In the genomic region with DNA sequence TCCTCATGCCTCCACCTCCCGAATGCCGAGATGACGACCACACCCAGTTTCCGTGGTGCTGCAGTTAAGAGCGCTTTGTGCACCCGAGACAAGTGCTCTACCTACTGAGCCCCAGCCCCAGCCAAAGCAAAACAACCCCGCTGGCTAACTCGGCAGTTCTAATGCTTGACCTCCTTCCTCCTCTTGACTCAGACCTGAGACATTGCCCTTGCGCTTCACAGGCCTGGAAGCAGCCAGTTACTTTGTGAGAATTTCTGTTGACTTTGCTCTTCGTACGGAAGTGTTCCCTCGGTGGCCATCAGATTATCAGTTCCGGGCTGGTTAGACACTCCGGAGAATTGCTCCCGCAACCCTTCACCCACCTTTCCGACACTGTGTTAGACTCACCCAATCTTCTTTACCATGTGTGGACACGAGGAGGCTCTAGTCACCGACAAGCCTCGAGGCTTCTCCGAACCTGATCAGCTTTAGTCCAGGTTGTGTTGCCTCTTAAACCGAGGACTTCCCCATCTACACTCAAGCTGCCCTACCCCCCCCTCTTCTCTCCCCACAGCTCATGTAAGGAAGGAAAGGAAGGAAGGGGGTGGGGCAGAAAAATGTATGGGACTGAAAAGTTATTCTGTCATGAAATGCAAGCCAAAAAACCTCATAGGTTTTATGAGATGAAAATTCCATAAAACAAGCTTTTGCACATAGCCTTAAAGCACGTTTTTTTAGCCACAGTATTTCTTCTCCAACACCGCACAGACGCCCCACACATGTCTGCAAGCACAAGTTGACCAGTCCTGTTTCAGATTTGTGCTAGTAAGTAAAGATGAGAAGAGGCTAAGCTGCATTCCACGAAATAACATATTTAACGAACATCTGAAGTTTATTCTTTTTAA, we compare ENCODE assay signal across 9 mouse cellular contexts. TPM values are rescaled to one million over a fixed set of nuclear protein-coding genes. Genes with fewer than 3 reads are reported as not detected.
DNase-seq lines count a peak whose midpoint lies in the region; ATAC-seq and TF ChIP-seq lines count a peak whose summit lies in the region.
"Had no signal": no experiment of that assay in that cellular context is flagged by ENCODE, and none has a peak within 500 bp of the region (broad histone marks: within the 10 kb centered on the region; RNA-seq: fewer than 3 reads in every experiment).

No protein-coding gene starts in this region.

- H3K36me3 ChIP-seq in forebrain, embryonic 13.5 days (ENCODE audit: poor library complexity, severe bottlenecking): no peaks in the 10 kb centered on the region
- H3K36me3 ChIP-seq in forebrain, embryonic 11.5 days (ENCODE audit: control insufficient read depth, insufficient read depth, low read length): no peaks in the 10 kb centered on the region
- no peaks in the 10 kb centered on the region for H3K36me3 ChIP-seq in hindbrain, postnatal 0 days (ENCODE audit: insufficient read depth, low read length)

- no peak for ATAC-seq in forebrain, embryonic 13.5 days
- ATAC-seq in forebrain, embryonic 11.5 days (replicated peaks; ENCODE audit: low FRiP score): no peak
- 0 out of 2 replicates have a peak, but pooled peaks have one; percentile 12 for ATAC-seq in hindbrain, postnatal 0 days

- 0 out of 2 replicates have a peak overlapping the region, but pooled peaks have one; percentile 8 for H3K4me2 ChIP-seq in forebrain, embryonic 13.5 days
- H3K4me2 ChIP-seq in forebrain, embryonic 11.5 days (ENCODE audit: low read depth, low read length, severe bottlenecking): no peak overlapping the region
- H3K4me2 ChIP-seq in hindbrain, postnatal 0 days (ENCODE audit: low read depth, low read length): peak overlapping the region; percentile 13; the same call in 1 of the 2 replicates

- no peak overlapping the region for H3K9ac ChIP-seq in forebrain, embryonic 13.5 days
- no peak overlapping the region for H3K9ac ChIP-seq in forebrain, embryonic 11.5 days (ENCODE audit: low read length)
- no peak overlapping the region for H3K9ac ChIP-seq in hindbrain, postnatal 0 days (replicated peaks; ENCODE audit: low read length)

- no peak for TF ChIP-seq CTCF in hindbrain, postnatal 0 days (IDR thresholded peaks at IDR 0.05; ENCODE audit: low read depth)

- peaks cover 10% of the 10 kb centered on the region; the same call in 1 of the 2 replicates for H3K4me1 ChIP-seq in forebrain, embryonic 13.5 days
- H3K4me1 ChIP-seq in forebrain, embryonic 11.5 days (replicated peaks; ENCODE audit: control insufficient read depth, insufficient read depth, low read length): no peaks in the 10 kb centered on the region
- H3K4me1 ChIP-seq in hindbrain, postnatal 0 days (ENCODE audit: insufficient read depth, low read length): no peaks in the 10 kb centered on the region

- no peak for DNase-seq in forebrain, embryonic 11.5 days (ENCODE audit: low spot score)
- DNase-seq in c-Kit-positive CD71-positive TER-119-negative erythroid progenitor cells, embryonic 14.5 days (ENCODE audit: low read depth): peak; percentile 75
- no peak for DNase-seq in hindbrain, postnatal 0 days (ENCODE audit: low spot score)
- DNase-seq in lung, postnatal 25 days (ENCODE audit: low spot score): peak; percentile 42
- DNase-seq in thymus, postnatal 14 days: peak; percentile 76
- DNase-seq in right cerebral cortex, adult 18-20 months: no peak
- no peak for DNase-seq in gastrocnemius, adult 18-20 months (ENCODE audit: low spot score)

- H3K27me3 ChIP-seq in forebrain, embryonic 13.5 days: no peaks in the 10 kb centered on the region
- H3K27me3 ChIP-seq in forebrain, embryonic 11.5 days (ENCODE audit: control insufficient read depth, insufficient read depth, low read length): no peaks in the 10 kb centered on the region
- no peaks in the 10 kb centered on the region for H3K27me3 ChIP-seq in hindbrain, postnatal 0 days (ENCODE audit: insufficient read depth, low read length)

- H3K9me3 ChIP-seq in forebrain, embryonic 13.5 days (replicated peaks): no peaks in the 10 kb centered on the region
- H3K9me3 ChIP-seq in forebrain, embryonic 11.5 days (ENCODE audit: control insufficient read depth, low read length): no peaks in the 10 kb centered on the region
- no peaks in the 10 kb centered on the region for H3K9me3 ChIP-seq in hindbrain, postnatal 0 days (ENCODE audit: low read length)

- H3K27ac ChIP-seq in forebrain, embryonic 13.5 days: no peak overlapping the region
- no peak overlapping the region for H3K27ac ChIP-seq in forebrain, embryonic 11.5 days (ENCODE audit: low read depth, low read length)
- no peak overlapping the region for H3K27ac ChIP-seq in hindbrain, postnatal 0 days

- WGBS in forebrain, embryonic 13.5 days: 84% methylated on average over 26 of the region's 26 CpGs
- 74% methylated on average over 26 of the region's 26 CpGs for WGBS in forebrain, embryonic 11.5 days
- 79% methylated on average over 26 of the region's 26 CpGs for WGBS in hindbrain, postnatal 0 days

- no peak overlapping the region for H3K4me3 ChIP-seq in forebrain, embryonic 13.5 days
- no peak overlapping the region for H3K4me3 ChIP-seq in forebrain, embryonic 11.5 days (ENCODE audit: low read depth, low read length)
- no peak overlapping the region for H3K4me3 ChIP-seq in hindbrain, postnatal 0 days (ENCODE audit: low read length)
- H3K4me3 ChIP-seq: myocyte had no signal

RNA-seq across cellular contexts. Expression of gene Wipf1, which starts 44.1 kb away (rescaled TPM):
- 2.4 and 2.8 TPM in 2 replicates for polyA plus RNA-seq in forebrain, embryonic 13.5 days (2015; fragmentation: Nextera tagmentation; extraction: Ambion mirVana)
- polyA plus RNA-seq in forebrain, embryonic 11.5 days (2014; fragmentation: Nextera tagmentation; extraction: Ambion mirVana): 8.6 and 10.9 TPM in 2 replicates
- 2.4 and 3.0 TPM in 2 replicates for total RNA-seq in hindbrain, postnatal 0 days (2014; rRNA removed)
- 2.6 TPM in 2 replicates for polyA plus RNA-seq in hindbrain, postnatal 0 days (2015; fragmentation: Nextera tagmentation; extraction: Ambion mirVana)
- total RNA-seq in gastrocnemius, adult 18-20 months (2021): 1 to 10 TPM; 6.3 to 7.9 TPM

Comparison
In these comparisons a context has a peak if more than half of its experiments do, and no peak if none do; other contexts are left out.
1. DNase-seq: peak in c-Kit-positive CD71-positive TER-119-negative erythroid progenitor cells, embryonic 14.5 days (single experiment), lung, postnatal 25 days (single experiment) and thymus, postnatal 14 days (single experiment); none in forebrain, embryonic 11.5 days (single experiment), hindbrain, postnatal 0 days (single experiment), right cerebral cortex, adult 18-20 months (single experiment) and gastrocnemius, adult 18-20 months (single experiment).